Mouse (Mus musculus): ENCODE data around the gene Mrps15. TPM values are rescaled to one million over a fixed set of nuclear protein-coding genes. Genes with fewer than 3 reads are reported as not detected.

Gene Mrps15
- polyA plus RNA-seq, 1 experiment from 2014 or later: 130 TPM

- Histone ChIP-seq H3K4me2 (replicated peaks) (peak overlapping the region; percentile 98), H3K36me3 (peaks cover 9% of the 10 kb centered on the region; the same call in 1 of the 2 replicates), H3K27me3 (no peaks in the 10 kb centered on the region), H3K27ac (peak overlapping the region; percentile 82; the same call in 1 of the 2 replicates), H3K9me3 (no peaks in the 10 kb centered on the region), H3K9ac (replicated peaks) (0 out of 2 replicates have a peak overlapping the region, but pooled peaks have one; percentile 60), H3K4me1 (replicated peaks) (peaks cover 56% of the 10 kb centered on the region), H3K4me3 (replicated peaks) (no peak overlapping the region)
- WGBS: 42% methylated on average over 7 of the region's 7 CpGs
- no peak for ATAC-seq
Observed at GRCm38 (mm10) chr4:126102061-126102841, 55.5 kb downstream of the Mrps15 start.

GRCm38 (mm10) chr4:126103057-126103581, 56.4 kb downstream of the Mrps15 start:
- Histone ChIP-seq H3K4me2 (replicated peaks) (peak overlapping the region; percentile 98), H3K36me3 (peaks cover 7% of the 10 kb centered on the region; the same call in 1 of the 2 replicates), H3K4me1 (replicated peaks) (peaks cover 58% of the 10 kb centered on the region), H3K4me3 (replicated peaks) (peak overlapping the region; percentile 81), H3K27me3 (no peaks in the 10 kb centered on the region), H3K9me3 (no peaks in the 10 kb centered on the region), H3K9ac (replicated peaks) (peak overlapping the region; percentile 60), H3K27ac (peak overlapping the region; percentile 82)
- under 1% methylated on average over 15 of the region's 15 CpGs for WGBS
- peak; percentile 49 for ATAC-seq

- Histone ChIP-seq H3K27ac (peak within 1 kb of the TSS; percentile 82), H3K27me3 (no peaks in the 10 kb centered on the region), H3K36me3 (0 out of 2 replicates have a peak, but pooled peaks cover 3% of the 10 kb centered on the region), H3K4me3 (replicated peaks) (peak within 1 kb of the TSS; percentile 81), H3K4me2 (replicated peaks) (peak within 1 kb of the TSS; percentile 98), H3K9me3 (no peaks in the 10 kb centered on the region), H3K4me1 (replicated peaks) (peaks cover 62% of the 10 kb centered on the region), H3K9ac (replicated peaks) (peak within 1 kb of the TSS; percentile 82)
- peak; percentile 95 for ATAC-seq
- WGBS: under 1% methylated on average over 31 of the region's 34 CpGs
Observed at GRCm38 (mm10) chr4:126103590-126104068, 56.9 kb downstream of the Mrps15 start, which contains the start of gene Stk40. Stk40 (plus strand) TSS chr4:126103957.

GRCm38 (mm10) chr4:126104261-126105075, 57.7 kb downstream of the Mrps15 start:
- 2% methylated on average over 34 of the region's 34 CpGs for WGBS
- peak overlapping the region; percentile 98 for H3K4me2 ChIP-seq (replicated peaks)
- peak overlapping the region; percentile 45; the same call in 1 of the 2 replicates for H3K27ac ChIP-seq

More at GRCm38 (mm10) chr4:126104261-126105075, 57.7 kb downstream of the Mrps15 start:
- Histone ChIP-seq H3K27me3 (no peaks in the 10 kb centered on the region), H3K9me3 (no peaks in the 10 kb centered on the region), H3K9ac (replicated peaks) (peak overlapping the region; percentile 82), H3K4me3 (replicated peaks) (peak overlapping the region; percentile 81), H3K4me1 (replicated peaks) (peaks cover 62% of the 10 kb centered on the region), H3K36me3 (no peaks in the 10 kb centered on the region)
- peak; percentile 43 for ATAC-seq

Other genes with a start within 250 kb of the Mrps15 start
- gene Csf3r, start 22.4 kb upstream of the Mrps15 start, polyA plus RNA-seq (2015; fragmentation: Nextera tagmentation; extraction: Ambion mirVana): 0.45 and 0.57 TPM in 2 replicates
- 35.5 and 36.2 TPM in 2 replicates for gene Oscp1, start 11.6 kb downstream of the Mrps15 start, polyA plus RNA-seq (2015; fragmentation: Nextera tagmentation; extraction: Ambion mirVana)
- 45.9 and 52.1 TPM in 2 replicates for gene Lsm10, start 49.7 kb downstream of the Mrps15 start, polyA plus RNA-seq (2015; fragmentation: Nextera tagmentation; extraction: Ambion mirVana)
- 35.7 and 37.0 TPM in 2 replicates for gene Stk40, start 57.0 kb downstream of the Mrps15 start, polyA plus RNA-seq (2015; fragmentation: Nextera tagmentation; extraction: Ambion mirVana)
- gene Eva1b, start 100.8 kb downstream of the Mrps15 start, polyA plus RNA-seq (2015; fragmentation: Nextera tagmentation; extraction: Ambion mirVana): 10.3 and 12.9 TPM in 2 replicates
- 0.55 and 1.0 TPM in 2 replicates for gene Sh3d21, start 116.6 kb downstream of the Mrps15 start, polyA plus RNA-seq (2015; fragmentation: Nextera tagmentation; extraction: Ambion mirVana)
- gene Thrap3, start 155.8 kb downstream of the Mrps15 start, polyA plus RNA-seq (2015; fragmentation: Nextera tagmentation; extraction: Ambion mirVana): 174 and 180 TPM in 2 replicates
- gene Map7d1, start 209.4 kb downstream of the Mrps15 start, polyA plus RNA-seq (2015; fragmentation: Nextera tagmentation; extraction: Ambion mirVana): 64.1 and 89.5 TPM in 2 replicates
- 149 and 154 TPM in 2 replicates for gene Trappc3, start 215.4 kb downstream of the Mrps15 start, polyA plus RNA-seq (2015; fragmentation: Nextera tagmentation; extraction: Ambion mirVana)
- 1.0 and 1.5 TPM in 2 replicates for gene Col8a2, start 239.9 kb downstream of the Mrps15 start, polyA plus RNA-seq (2015; fragmentation: Nextera tagmentation; extraction: Ambion mirVana)